31 mouse cellular contexts compared by ENCODE assay signal in genomic region chr10:79536461-79537080, GRCm38 (mm10). TPM values are rescaled to one million over a fixed set of nuclear protein-coding genes. Genes with fewer than 3 reads are reported as not detected.
DNase-seq lines count a peak whose midpoint lies in the region; ATAC-seq and TF ChIP-seq lines count a peak whose summit lies in the region.
"Had no signal": no experiment of that assay in that cellular context is flagged by ENCODE, and none has a peak within 500 bp of the region (broad histone marks: within the 10 kb centered on the region; RNA-seq: fewer than 3 reads in every experiment).

No protein-coding gene starts in this region.

- H3K4me2 ChIP-seq in forebrain, embryonic 12.5 days, result no peak overlapping the region
- no peak overlapping the region for H3K4me2 ChIP-seq in intestine, embryonic 14.5 days (ENCODE audit: low read length)
- no peak overlapping the region for H3K4me2 ChIP-seq in intestine, postnatal 0 days (replicated peaks; ENCODE audit: low read depth)
- H3K4me2 ChIP-seq in midbrain, postnatal 0 days (ENCODE audit: low read depth, low read length, poor library complexity, severe bottlenecking), result no peak overlapping the region
- H3K4me2 ChIP-seq: forebrain, embryonic 15.5 days; heart, embryonic 11.5 days; hindbrain, embryonic 15.5 days; midbrain, embryonic 13.5 days; neural tube, embryonic 15.5 days had no signal

- no peak overlapping the region for H3K9ac ChIP-seq in forebrain, embryonic 12.5 days
- no peak overlapping the region for H3K9ac ChIP-seq in intestine, embryonic 14.5 days (ENCODE audit: low read length)
- no peak overlapping the region for H3K9ac ChIP-seq in intestine, postnatal 0 days (ENCODE audit: low read depth, low read length)
- H3K9ac ChIP-seq in midbrain, postnatal 0 days (replicated peaks; ENCODE audit: low read length, poor library complexity, severe bottlenecking), result no peak overlapping the region
- H3K9ac ChIP-seq: forebrain, embryonic 15.5 days; hindbrain, embryonic 15.5 days; midbrain, embryonic 13.5 days; neural tube, embryonic 15.5 days had no signal

- TF ChIP-seq CTCF in intestine, postnatal 0 days (IDR thresholded peaks at IDR 0.05; ENCODE audit: low read depth), result no peak
- TF ChIP-seq CTCF in midbrain, postnatal 0 days (IDR thresholded peaks at IDR 0.05), result no peak

- H3K36me3 ChIP-seq in forebrain, embryonic 10.5 days (replicated peaks), result peaks cover 45% of the 10 kb centered on the region
- peaks cover 37% of the 10 kb centered on the region for H3K36me3 ChIP-seq in forebrain, embryonic 12.5 days (replicated peaks)
- peaks cover 40% of the 10 kb centered on the region for H3K36me3 ChIP-seq in intestine, embryonic 14.5 days (ENCODE audit: control insufficient read depth, insufficient read depth, low read length)
- peaks cover 24% of the 10 kb centered on the region for H3K36me3 ChIP-seq in intestine, postnatal 0 days (ENCODE audit: control insufficient read depth, insufficient read depth)
- H3K36me3 ChIP-seq in midbrain, embryonic 10.5 days, result peaks cover 40% of the 10 kb centered on the region
- peaks cover 25% of the 10 kb centered on the region for H3K36me3 ChIP-seq in midbrain, postnatal 0 days (ENCODE audit: insufficient read depth, low read length)
- H3K36me3 ChIP-seq in embryonic facial prominence, embryonic 10.5 days (replicated peaks), result peaks cover 44% of the 10 kb centered on the region

- ATAC-seq in forebrain, embryonic 12.5 days (ENCODE audit: low FRiP score), result no peak
- no peak for ATAC-seq in intestine, embryonic 14.5 days (replicated peaks; ENCODE audit: low FRiP score, low TSS enrichment, low read depth)
- no peak for ATAC-seq in intestine, postnatal 0 days
- ATAC-seq in midbrain, postnatal 0 days (ENCODE audit: low FRiP score), result no peak
- ATAC-seq: forebrain, embryonic 15.5 days; inflammation-experienced regulatory T-cells, adult 6 months; lung, postnatal 0 days; midbrain, embryonic 13.5 days had no signal

- H3K27ac ChIP-seq in forebrain, embryonic 10.5 days, result no peak overlapping the region
- no peak overlapping the region for H3K27ac ChIP-seq in forebrain, embryonic 12.5 days
- no peak overlapping the region for H3K27ac ChIP-seq in intestine, embryonic 14.5 days (ENCODE audit: low read depth)
- no peak overlapping the region for H3K27ac ChIP-seq in intestine, postnatal 0 days (ENCODE audit: low read depth, low read length)
- H3K27ac ChIP-seq in midbrain, embryonic 10.5 days (replicated peaks), result no peak overlapping the region
- H3K27ac ChIP-seq in midbrain, postnatal 0 days (ENCODE audit: low read depth, low read length), result no peak overlapping the region
- H3K27ac ChIP-seq in embryonic facial prominence, embryonic 10.5 days (replicated peaks), result no peak overlapping the region
- H3K27ac ChIP-seq: forebrain, embryonic 15.5 days; hindbrain, embryonic 15.5 days; kidney, postnatal 0 days; midbrain, embryonic 13.5 days; neural tube, embryonic 15.5 days had no signal

- peaks cover 25% of the 10 kb centered on the region for H3K4me1 ChIP-seq in forebrain, embryonic 10.5 days
- peaks cover 13% of the 10 kb centered on the region; the same call in 1 of the 2 replicates for H3K4me1 ChIP-seq in forebrain, embryonic 12.5 days
- H3K4me1 ChIP-seq in intestine, embryonic 14.5 days (replicated peaks; ENCODE audit: control insufficient read depth, insufficient read depth, low read length), result peaks cover 7% of the 10 kb centered on the region; the same call in 1 of the 2 replicates
- H3K4me1 ChIP-seq in intestine, postnatal 0 days (replicated peaks; ENCODE audit: control insufficient read depth, insufficient read depth, low read length), result no peaks in the 10 kb centered on the region
- H3K4me1 ChIP-seq in midbrain, embryonic 10.5 days, result peaks cover 22% of the 10 kb centered on the region
- H3K4me1 ChIP-seq in midbrain, postnatal 0 days (ENCODE audit: insufficient read depth, low read length), result no peaks in the 10 kb centered on the region
- H3K4me1 ChIP-seq in embryonic facial prominence, embryonic 10.5 days, result peaks cover 26% of the 10 kb centered on the region

- H3K27me3 ChIP-seq in forebrain, embryonic 10.5 days (ENCODE audit: poor library complexity, severe bottlenecking), result peaks cover 11% of the 10 kb centered on the region; the same call in 1 of the 2 replicates
- H3K27me3 ChIP-seq in forebrain, embryonic 12.5 days, result peaks cover 13% of the 10 kb centered on the region; the same call in 1 of the 2 replicates
- H3K27me3 ChIP-seq in intestine, embryonic 14.5 days (replicated peaks; ENCODE audit: control insufficient read depth, insufficient read depth, low read length), result no peaks in the 10 kb centered on the region
- no peaks in the 10 kb centered on the region for H3K27me3 ChIP-seq in intestine, postnatal 0 days (replicated peaks; ENCODE audit: control insufficient read depth, insufficient read depth, low read length)
- H3K27me3 ChIP-seq in midbrain, embryonic 10.5 days (ENCODE audit: low read depth, poor library complexity, severe bottlenecking), result peaks cover 25% of the 10 kb centered on the region
- no peaks in the 10 kb centered on the region for H3K27me3 ChIP-seq in midbrain, postnatal 0 days (ENCODE audit: insufficient read depth, low read length)
- H3K27me3 ChIP-seq in embryonic facial prominence, embryonic 10.5 days (replicated peaks; ENCODE audit: low read depth, poor library complexity, severe bottlenecking), result peaks cover 8% of the 10 kb centered on the region
- H3K27me3 ChIP-seq: forebrain, embryonic 15.5 days; hindbrain, embryonic 15.5 days; neural tube, embryonic 15.5 days had no signal

- no peaks in the 10 kb centered on the region for H3K9me3 ChIP-seq in forebrain, embryonic 10.5 days
- no peaks in the 10 kb centered on the region for H3K9me3 ChIP-seq in forebrain, embryonic 12.5 days
- H3K9me3 ChIP-seq in intestine, embryonic 14.5 days (ENCODE audit: control insufficient read depth, low read length), result no peaks in the 10 kb centered on the region
- H3K9me3 ChIP-seq in intestine, postnatal 0 days (ENCODE audit: control insufficient read depth), result no peaks in the 10 kb centered on the region
- H3K9me3 ChIP-seq in midbrain, embryonic 10.5 days (replicated peaks), result no peaks in the 10 kb centered on the region
- no peaks in the 10 kb centered on the region for H3K9me3 ChIP-seq in midbrain, postnatal 0 days (ENCODE audit: low read length)
- no peaks in the 10 kb centered on the region for H3K9me3 ChIP-seq in embryonic facial prominence, embryonic 10.5 days
- H3K9me3 ChIP-seq: forebrain, embryonic 15.5 days; hindbrain, embryonic 15.5 days; megakaryocyte, embryonic 14.5 days; midbrain, embryonic 13.5 days; neural tube, embryonic 15.5 days had no signal

- 84% methylated on average over 12 of the region's 12 CpGs for WGBS in forebrain, embryonic 10.5 days
- WGBS in forebrain, embryonic 12.5 days, result 76% methylated on average over 12 of the region's 12 CpGs
- WGBS in intestine, embryonic 14.5 days, result 71% methylated on average over 12 of the region's 12 CpGs
- 75% methylated on average over 12 of the region's 12 CpGs for WGBS in intestine, postnatal 0 days
- WGBS in midbrain, embryonic 10.5 days, result 80% methylated on average over 12 of the region's 12 CpGs
- 76% methylated on average over 12 of the region's 12 CpGs for WGBS in midbrain, postnatal 0 days
- whole genome bisulfite sequencing in embryonic facial prominence, embryonic 10.5 days, result 77% methylated on average over 12 of the region's 12 CpGs

- no peak overlapping the region for H3K4me3 ChIP-seq in forebrain, embryonic 10.5 days
- no peak overlapping the region for H3K4me3 ChIP-seq in forebrain, embryonic 12.5 days (replicated peaks)
- no peak overlapping the region for H3K4me3 ChIP-seq in intestine, embryonic 14.5 days (ENCODE audit: low read depth, low read length)
- no peak overlapping the region for H3K4me3 ChIP-seq in intestine, postnatal 0 days (ENCODE audit: low read depth, low read length)
- H3K4me3 ChIP-seq in midbrain, embryonic 10.5 days, result no peak overlapping the region
- H3K4me3 ChIP-seq in midbrain, postnatal 0 days (ENCODE audit: low read depth, low read length), result no peak overlapping the region
- H3K4me3 ChIP-seq in embryonic facial prominence, embryonic 10.5 days, result no peak overlapping the region
- H3K4me3 ChIP-seq: forebrain, embryonic 15.5 days; hindbrain, embryonic 15.5 days; midbrain, embryonic 13.5 days; neural tube, embryonic 15.5 days had no signal

- peak; percentile 13 for DNase-seq in forebrain, embryonic 10.5 days (ENCODE audit: extremely low spot score, low spot score)
- peak; percentile 49 for DNase-seq in intestine, embryonic 14.5 days (ENCODE audit: low spot score)
- DNase-seq in midbrain, embryonic 10.5 days (ENCODE audit: low spot score), result peak; percentile 9
- no peak for DNase-seq in midbrain, postnatal 0 days (ENCODE audit: low spot score)
- DNase-seq in embryonic facial prominence, embryonic 10.5 days (ENCODE audit: low spot score), result peak; percentile 6
- no peak for DNase-seq in thymus, adult 18-20 months
- DNase-seq: adrenal gland, postnatal 36 days; cerebellum, adult 8-10 months; heart, postnatal 4 days; kidney, adult 8-10 months; layer of hippocampus, postnatal 36 days; right cerebral cortex, postnatal 14 days had no signal

RNA-seq across cellular contexts. Expression of gene Plpp2, which starts 3.0 kb away (rescaled TPM):
- 26.0 and 28.8 TPM in 2 replicates for polyA plus RNA-seq in forebrain, embryonic 10.5 days (2016; fragmentation: Nextera tagmentation; extraction: Ambion mirVana)
- polyA plus RNA-seq in forebrain, embryonic 12.5 days (2016; fragmentation: Nextera tagmentation; extraction: Ambion mirVana), result 9.2 and 10.6 TPM in 2 replicates
- polyA plus RNA-seq in intestine, embryonic 14.5 days (2014; fragmentation: Nextera tagmentation; extraction: Ambion mirVana), result 91.9 and 92.2 TPM in 2 replicates
- polyA plus RNA-seq in intestine, postnatal 0 days (2015; fragmentation: Nextera tagmentation; extraction: Ambion mirVana), result 141 TPM in 2 replicates
- polyA plus RNA-seq in midbrain, embryonic 10.5 days (2016; fragmentation: Nextera tagmentation; extraction: Ambion mirVana), result 19.8 and 23.6 TPM in 2 replicates
- 34.6 and 56.9 TPM in 2 replicates for total RNA-seq in midbrain, postnatal 0 days (2014; rRNA removed)
- polyA plus RNA-seq in midbrain, postnatal 0 days (2015; fragmentation: Nextera tagmentation; extraction: Ambion mirVana), result 22.7 and 25.6 TPM in 2 replicates
- polyA plus RNA-seq in embryonic facial prominence, embryonic 10.5 days (2016; fragmentation: Nextera tagmentation; extraction: Ambion mirVana), result 28.4 and 29.2 TPM in 2 replicates

RNA-seq across cellular contexts. Expression of gene Mier2, which starts 18.4 kb away (rescaled TPM):
- polyA plus RNA-seq in forebrain, embryonic 10.5 days (2016; fragmentation: Nextera tagmentation; extraction: Ambion mirVana), result 65.0 and 73.5 TPM in 2 replicates
- polyA plus RNA-seq in forebrain, embryonic 12.5 days (2016; fragmentation: Nextera tagmentation; extraction: Ambion mirVana), result 69.0 and 70.6 TPM in 2 replicates
- polyA plus RNA-seq in intestine, embryonic 14.5 days (2014; fragmentation: Nextera tagmentation; extraction: Ambion mirVana), result 47.9 and 48.0 TPM in 2 replicates
- polyA plus RNA-seq in intestine, postnatal 0 days (2015; fragmentation: Nextera tagmentation; extraction: Ambion mirVana), result 15.6 and 16.2 TPM in 2 replicates
- 69.9 and 72.8 TPM in 2 replicates for polyA plus RNA-seq in midbrain, embryonic 10.5 days (2016; fragmentation: Nextera tagmentation; extraction: Ambion mirVana)
- total RNA-seq in midbrain, postnatal 0 days (2014; rRNA removed), result 95.6 and 98.8 TPM in 2 replicates
- 43.3 and 46.6 TPM in 2 replicates for polyA plus RNA-seq in midbrain, postnatal 0 days (2015; fragmentation: Nextera tagmentation; extraction: Ambion mirVana)
- 76.4 and 77.3 TPM in 2 replicates for polyA plus RNA-seq in embryonic facial prominence, embryonic 10.5 days (2016; fragmentation: Nextera tagmentation; extraction: Ambion mirVana)

RNA-seq across cellular contexts. Expression of gene Theg, which starts 50.6 kb away (rescaled TPM):
- polyA plus RNA-seq in forebrain, embryonic 10.5 days (2016; fragmentation: Nextera tagmentation; extraction: Ambion mirVana), result not detected in 2 replicates
- not detected in 2 replicates for polyA plus RNA-seq in forebrain, embryonic 12.5 days (2016; fragmentation: Nextera tagmentation; extraction: Ambion mirVana)
- polyA plus RNA-seq in intestine, embryonic 14.5 days (2014; fragmentation: Nextera tagmentation; extraction: Ambion mirVana), result not detected in 2 replicates
- not detected in 2 replicates for polyA plus RNA-seq in intestine, postnatal 0 days (2015; fragmentation: Nextera tagmentation; extraction: Ambion mirVana)
- polyA plus RNA-seq in midbrain, embryonic 10.5 days (2016; fragmentation: Nextera tagmentation; extraction: Ambion mirVana), result not detected in 2 replicates
- total RNA-seq in midbrain, postnatal 0 days (2014; rRNA removed), result not detected in 2 replicates
- not detected in 2 replicates for polyA plus RNA-seq in midbrain, postnatal 0 days (2015; fragmentation: Nextera tagmentation; extraction: Ambion mirVana)
- polyA plus RNA-seq in embryonic facial prominence, embryonic 10.5 days (2016; fragmentation: Nextera tagmentation; extraction: Ambion mirVana), result not detected in 2 replicates
- total RNA-seq: adrenal gland, postnatal 36 days; gastrocnemius, adult 8-10 months; heart, postnatal 4 days; liver, adult 2 months had no signal
- polyA plus RNA-seq: brain, embryonic 14.5 days; embryonic facial prominence, embryonic 11.5 days; forebrain, embryonic 15.5 days; heart, embryonic 11.5 days; heart, embryonic 16.5 days; hindbrain, embryonic 15.5 days; inflammation-experienced regulatory T-cells, adult 6 months; kidney, postnatal 0 days; large intestine, adult 2 months; limb, embryonic 11.5 days; liver, adult 2 months; lung, postnatal 0 days; midbrain, embryonic 13.5 days; stomach, embryonic 16.5 days had no signal

Comparison
In these comparisons a context has a peak if more than half of its experiments do, and no peak if none do; other contexts are left out.
1. DNase-seq: peak in forebrain, embryonic 10.5 days (single experiment), intestine, embryonic 14.5 days (single experiment), midbrain, embryonic 10.5 days (single experiment) and embryonic facial prominence, embryonic 10.5 days (single experiment); none in midbrain, postnatal 0 days (single experiment) and thymus, adult 18-20 months (0 of 2).